Comparison of ENCODE assay signal across 8 mouse cellular contexts in genomic region chr5:21784161-21785052, GRCm38 (mm10). TPM values are rescaled to one million over a fixed set of nuclear protein-coding genes. Genes with fewer than 3 reads are reported as not detected.
DNase-seq lines count a peak whose midpoint lies in the region; ATAC-seq lines count a peak whose summit lies in the region.

No protein-coding gene starts in this region.

- H3K9ac ChIP-seq in neural tube, embryonic 11.5 days (ENCODE audit: low read length), result peak overlapping the region; percentile 83
- H3K9ac ChIP-seq in forebrain, embryonic 12.5 days, result peak overlapping the region; percentile 80
- H3K9ac ChIP-seq in lung, embryonic 15.5 days, result peak overlapping the region; percentile 78

- under 1% methylated on average over 51 of the region's 51 CpGs for WGBS in neural tube, embryonic 11.5 days
- WGBS in forebrain, embryonic 12.5 days, result under 1% methylated on average over 51 of the region's 51 CpGs
- under 1% methylated on average over 51 of the region's 51 CpGs for WGBS in lung, embryonic 15.5 days

- peak overlapping the region; percentile 64; the same call in 1 of the 2 replicates for H3K27ac ChIP-seq in neural tube, embryonic 11.5 days (ENCODE audit: low read depth, low read length)
- peak overlapping the region; percentile 81 for H3K27ac ChIP-seq in forebrain, embryonic 12.5 days
- H3K27ac ChIP-seq in lung, embryonic 15.5 days, result peak overlapping the region; percentile 34

- peak; percentile 82 for ATAC-seq in neural tube, embryonic 11.5 days (ENCODE audit: insufficient read depth, low FRiP score, low TSS enrichment)
- no peak; the same call in none of the 2 replicates for ATAC-seq in forebrain, embryonic 12.5 days (ENCODE audit: low FRiP score)
- ATAC-seq in lung, embryonic 15.5 days (ENCODE audit: borderline replicate concordance, extremely low read depth, low FRiP score, low TSS enrichment), result peak; percentile 28; the same call in 1 of the 2 replicates

- H3K4me2 ChIP-seq in neural tube, embryonic 11.5 days (ENCODE audit: low read depth), result peak overlapping the region; percentile 92
- H3K4me2 ChIP-seq in forebrain, embryonic 12.5 days, result peak overlapping the region; percentile 95
- H3K4me2 ChIP-seq in lung, embryonic 15.5 days, result peak overlapping the region; percentile 92

- H3K4me1 ChIP-seq in neural tube, embryonic 11.5 days (ENCODE audit: control insufficient read depth, insufficient read depth, low read length), result peaks cover 8% of the 10 kb centered on the region; the same call in 1 of the 2 replicates
- H3K4me1 ChIP-seq in forebrain, embryonic 12.5 days, result peaks cover 30% of the 10 kb centered on the region
- peaks cover 10% of the 10 kb centered on the region; the same call in 1 of the 2 replicates for H3K4me1 ChIP-seq in lung, embryonic 15.5 days

- H3K9me3 ChIP-seq in neural tube, embryonic 11.5 days (ENCODE audit: control insufficient read depth, low read length), result no peaks in the 10 kb centered on the region
- no peaks in the 10 kb centered on the region for H3K9me3 ChIP-seq in forebrain, embryonic 12.5 days
- H3K9me3 ChIP-seq in lung, embryonic 15.5 days, result no peaks in the 10 kb centered on the region

- peaks cover 4% of the 10 kb centered on the region for H3K36me3 ChIP-seq in neural tube, embryonic 11.5 days (ENCODE audit: control insufficient read depth, insufficient read depth, low read length)
- H3K36me3 ChIP-seq in forebrain, embryonic 12.5 days (replicated peaks), result peaks cover 47% of the 10 kb centered on the region
- H3K36me3 ChIP-seq in lung, embryonic 15.5 days, result peaks cover 37% of the 10 kb centered on the region

- H3K4me3 ChIP-seq in neural tube, embryonic 11.5 days (ENCODE audit: low read depth, low read length), result peak overlapping the region; percentile 95
- H3K4me3 ChIP-seq in forebrain, embryonic 12.5 days (replicated peaks), result peak overlapping the region; percentile 97
- H3K4me3 ChIP-seq in lung, embryonic 15.5 days, result peak overlapping the region; percentile 97

- H3K27me3 ChIP-seq in neural tube, embryonic 11.5 days (ENCODE audit: control insufficient read depth, insufficient read depth, low read length), result no peaks in the 10 kb centered on the region
- H3K27me3 ChIP-seq in forebrain, embryonic 12.5 days, result no peaks in the 10 kb centered on the region
- H3K27me3 ChIP-seq in lung, embryonic 15.5 days, result no peaks in the 10 kb centered on the region

- peak; percentile 40 for DNase-seq in neural tube, embryonic 11.5 days (ENCODE audit: low spot score)
- DNase-seq in neural tube, embryonic 10.5 days (ENCODE audit: extremely low spot score, low spot score), result no peak
- peak; percentile 32 to 52 for DNase-seq in adrenal gland, postnatal 36 days
- peak; percentile 8 for DNase-seq in kidney, adult 11 months
- DNase-seq in spleen, postnatal 10 days (ENCODE audit: low spot score in 2 of 2), result peak; percentile 20 to 48
- DNase-seq in gastrocnemius, postnatal 10 days, result no peak

RNA-seq across cellular contexts. Expression of gene Dnajc2, which starts 0.6 kb away (rescaled TPM):
- polyA plus RNA-seq in neural tube, embryonic 11.5 days (2014; fragmentation: Nextera tagmentation; extraction: Ambion mirVana), result 91.2 and 92.4 TPM in 2 replicates
- total RNA-seq in adrenal gland, postnatal 36 days (2021), result 10 to 100 TPM; 34.8 to 35.1 TPM
- 94.3 and 97.1 TPM in 2 replicates for polyA plus RNA-seq in forebrain, embryonic 12.5 days (2016; fragmentation: Nextera tagmentation; extraction: Ambion mirVana)
- 62.4 and 66.9 TPM in 2 replicates for polyA plus RNA-seq in lung, embryonic 15.5 days (2015; fragmentation: Nextera tagmentation; extraction: Ambion mirVana)
- total RNA-seq in gastrocnemius, postnatal 10 days (2021), result 10 to 100 TPM; 16.1 to 17.5 TPM

RNA-seq across cellular contexts. Expression of gene Psmc2, which starts 0.7 kb away (rescaled TPM):
- polyA plus RNA-seq in neural tube, embryonic 11.5 days (2014; fragmentation: Nextera tagmentation; extraction: Ambion mirVana), result 245 and 260 TPM in 2 replicates
- total RNA-seq in adrenal gland, postnatal 36 days (2021), result 100 to 1,000 TPM; 153 to 159 TPM
- 214 and 221 TPM in 2 replicates for polyA plus RNA-seq in forebrain, embryonic 12.5 days (2016; fragmentation: Nextera tagmentation; extraction: Ambion mirVana)
- 187 and 190 TPM in 2 replicates for polyA plus RNA-seq in lung, embryonic 15.5 days (2015; fragmentation: Nextera tagmentation; extraction: Ambion mirVana)
- 100 to 1,000 TPM; 112 to 114 TPM for total RNA-seq in gastrocnemius, postnatal 10 days (2021)

RNA-seq across cellular contexts. Expression of gene Pmpcb, which starts 47.5 kb away (rescaled TPM):
- polyA plus RNA-seq in neural tube, embryonic 11.5 days (2014; fragmentation: Nextera tagmentation; extraction: Ambion mirVana), result 96.1 and 103 TPM in 2 replicates
- total RNA-seq in adrenal gland, postnatal 36 days (2021), result 100 to 1,000 TPM; 256 to 300 TPM
- 88.5 and 94.9 TPM in 2 replicates for polyA plus RNA-seq in forebrain, embryonic 12.5 days (2016; fragmentation: Nextera tagmentation; extraction: Ambion mirVana)
- 76.3 and 78.8 TPM in 2 replicates for polyA plus RNA-seq in lung, embryonic 15.5 days (2015; fragmentation: Nextera tagmentation; extraction: Ambion mirVana)
- 100 to 1,000 TPM; 131 to 143 TPM for total RNA-seq in gastrocnemius, postnatal 10 days (2021)

Comparison
In these comparisons a context has a peak if more than half of its experiments do, and no peak if none do; other contexts are left out.
1. DNase-seq: peak in neural tube, embryonic 11.5 days (single experiment), adrenal gland, postnatal 36 days (2 of 2), kidney, adult 11 months (single experiment) and spleen, postnatal 10 days (2 of 2); none in neural tube, embryonic 10.5 days (single experiment) and gastrocnemius, postnatal 10 days (single experiment).
2. Peak in every context shown above with its lines, with median percentiles within 50 percentile points of each other: H3K27ac ChIP-seq, H3K4me2 ChIP-seq, H3K4me3 ChIP-seq and H3K9ac ChIP-seq.